Mouse (Mus musculus): ENCODE data around the gene Ykt6. TPM values are rescaled to one million over a fixed set of nuclear protein-coding genes. Genes with fewer than 3 reads are reported as not detected.

Ykt6 gene
- polyA plus RNA-seq, 1 experiment from 2014 or later: 61.8 TPM

GRCm38 (mm10) chr11:5965865-5966264, 10.4 kb downstream of the Ykt6 start:
- H3K36me3 ChIP-seq (ENCODE audit: insufficient read depth, low read length): peaks cover 69% of the 10 kb centered on the region
- no peak overlapping the region for H3K4me2 ChIP-seq (replicated peaks; ENCODE audit: low read depth, low read length)
- ATAC-seq (ENCODE audit: low FRiP score, low TSS enrichment): no peak
- no peaks in the 10 kb centered on the region for H3K27me3 ChIP-seq (ENCODE audit: insufficient read depth, low read length)
- H3K27ac ChIP-seq (ENCODE audit: low read length): no peak overlapping the region
- 87% methylated on average over 11 of the region's 11 CpGs for WGBS
- no peaks in the 10 kb centered on the region for H3K4me1 ChIP-seq (ENCODE audit: insufficient read depth, low read length)
- H3K9me3 ChIP-seq (ENCODE audit: low read length): no peaks in the 10 kb centered on the region
- no peak overlapping the region for H3K9ac ChIP-seq (replicated peaks; ENCODE audit: low read length)
- no peak overlapping the region for H3K4me3 ChIP-seq (ENCODE audit: low read length)

- peaks cover 60% of the 10 kb centered on the region for H3K36me3 ChIP-seq (ENCODE audit: insufficient read depth, low read length)
Measured at GRCm38 (mm10) chr11:5966751-5967150, 11.3 kb downstream of the Ykt6 start.

GRCm38 (mm10) chr11:5968223-5968622, 12.7 kb downstream of the Ykt6 start:
- Histone ChIP-seq H3K4me2 (replicated peaks; ENCODE audit: low read depth, low read length) (no peak overlapping the region), H3K4me1 (ENCODE audit: insufficient read depth, low read length) (peaks cover 9% of the 10 kb centered on the region), H3K27ac (ENCODE audit: low read length) (peak overlapping the region; percentile 55; the same call in 1 of the 2 replicates), H3K36me3 (ENCODE audit: insufficient read depth, low read length) (peaks cover 52% of the 10 kb centered on the region), H3K9me3 (ENCODE audit: low read length) (no peaks in the 10 kb centered on the region), H3K9ac (replicated peaks; ENCODE audit: low read length) (no peak overlapping the region), H3K4me3 (ENCODE audit: low read length) (no peak overlapping the region), H3K27me3 (ENCODE audit: insufficient read depth, low read length) (no peaks in the 10 kb centered on the region)
- 57% methylated on average over 6 of the region's 6 CpGs for WGBS
- ATAC-seq (ENCODE audit: low FRiP score, low TSS enrichment): peak; percentile 25; the same call in 1 of the 2 replicates

More at GRCm38 (mm10) chr11:5966751-5967150, 11.3 kb downstream of the Ykt6 start:
- Histone ChIP-seq H3K9ac (replicated peaks; ENCODE audit: low read length) (no peak overlapping the region), H3K27me3 (ENCODE audit: insufficient read depth, low read length) (no peaks in the 10 kb centered on the region), H3K9me3 (ENCODE audit: low read length) (no peaks in the 10 kb centered on the region), H3K27ac (ENCODE audit: low read length) (no peak overlapping the region), H3K4me1 (ENCODE audit: insufficient read depth, low read length) (no peaks in the 10 kb centered on the region), H3K4me3 (ENCODE audit: low read length) (no peak overlapping the region), H3K4me2 (replicated peaks; ENCODE audit: low read depth, low read length) (no peak overlapping the region)
- ATAC-seq (ENCODE audit: low FRiP score, low TSS enrichment): no peak
- 86% methylated on average over 3 of the region's 3 CpGs for WGBS

- 46% methylated on average over 7 of the region's 7 CpGs for WGBS
- no peak overlapping the region for H3K9ac ChIP-seq (replicated peaks; ENCODE audit: low read length)
- no peak overlapping the region for H3K4me3 ChIP-seq (ENCODE audit: low read length)
- no peak overlapping the region for H3K4me2 ChIP-seq (replicated peaks; ENCODE audit: low read depth, low read length)
- H3K4me1 ChIP-seq (ENCODE audit: insufficient read depth, low read length): peaks cover 9% of the 10 kb centered on the region
- H3K27ac ChIP-seq (ENCODE audit: low read length): no peak overlapping the region
- no peak for ATAC-seq (ENCODE audit: low FRiP score, low TSS enrichment)
- H3K36me3 ChIP-seq (ENCODE audit: insufficient read depth, low read length): peaks cover 22% of the 10 kb centered on the region
- no peaks in the 10 kb centered on the region for H3K9me3 ChIP-seq (ENCODE audit: low read length)
- no peaks in the 10 kb centered on the region for H3K27me3 ChIP-seq (ENCODE audit: insufficient read depth, low read length)
Measured at GRCm38 (mm10) chr11:5971202-5971601, 15.7 kb downstream of the Ykt6 start.

- no peak overlapping the region for H3K27ac ChIP-seq (ENCODE audit: low read length)
- H3K4me3 ChIP-seq (ENCODE audit: low read length): no peak overlapping the region
- no peak overlapping the region for H3K4me2 ChIP-seq (replicated peaks; ENCODE audit: low read depth, low read length)
- no peak overlapping the region for H3K9ac ChIP-seq (replicated peaks; ENCODE audit: low read length)
- ATAC-seq (ENCODE audit: low FRiP score, low TSS enrichment): no peak
- H3K27me3 ChIP-seq (ENCODE audit: insufficient read depth, low read length): no peaks in the 10 kb centered on the region
- 34% methylated on average over 7 of the region's 7 CpGs for WGBS
- H3K36me3 ChIP-seq (ENCODE audit: insufficient read depth, low read length): peaks cover 12% of the 10 kb centered on the region; the same call in 1 of the 2 replicates
- H3K4me1 ChIP-seq (ENCODE audit: insufficient read depth, low read length): peaks cover 15% of the 10 kb centered on the region
- no peaks in the 10 kb centered on the region for H3K9me3 ChIP-seq (ENCODE audit: low read length)
Measured at GRCm38 (mm10) chr11:5973151-5973550, 17.7 kb downstream of the Ykt6 start.

GRCm38 (mm10) chr11:5974053-5974452, 18.6 kb downstream of the Ykt6 start:
- 71% methylated on average over 6 of the region's 6 CpGs for WGBS
- ATAC-seq (ENCODE audit: low FRiP score, low TSS enrichment): no peak
- no peak overlapping the region for H3K4me3 ChIP-seq (ENCODE audit: low read length)
- no peaks in the 10 kb centered on the region for H3K27me3 ChIP-seq (ENCODE audit: insufficient read depth, low read length)
- no peak overlapping the region for H3K4me2 ChIP-seq (replicated peaks; ENCODE audit: low read depth, low read length)
- peaks cover 15% of the 10 kb centered on the region for H3K4me1 ChIP-seq (ENCODE audit: insufficient read depth, low read length)
- no peak overlapping the region for H3K27ac ChIP-seq (ENCODE audit: low read length)
- H3K9ac ChIP-seq (replicated peaks; ENCODE audit: low read length): no peak overlapping the region
- no peaks in the 10 kb centered on the region for H3K9me3 ChIP-seq (ENCODE audit: low read length)
- peaks cover 9% of the 10 kb centered on the region; the same call in 1 of the 2 replicates for H3K36me3 ChIP-seq (ENCODE audit: insufficient read depth, low read length)

- 57% methylated on average over 2 of the region's 2 CpGs for WGBS
- H3K9ac ChIP-seq (replicated peaks; ENCODE audit: low read length): no peak overlapping the region
- no peak overlapping the region for H3K4me3 ChIP-seq (ENCODE audit: low read length)
- no peak for ATAC-seq (ENCODE audit: low FRiP score, low TSS enrichment)
- no peak overlapping the region for H3K27ac ChIP-seq (ENCODE audit: low read length)
- peaks cover 15% of the 10 kb centered on the region for H3K4me1 ChIP-seq (ENCODE audit: insufficient read depth, low read length)
- no peaks in the 10 kb centered on the region for H3K9me3 ChIP-seq (ENCODE audit: low read length)
- H3K36me3 ChIP-seq (ENCODE audit: insufficient read depth, low read length): peaks cover 5% of the 10 kb centered on the region; the same call in 1 of the 2 replicates
- no peaks in the 10 kb centered on the region for H3K27me3 ChIP-seq (ENCODE audit: insufficient read depth, low read length)
- H3K4me2 ChIP-seq (replicated peaks; ENCODE audit: low read depth, low read length): no peak overlapping the region
Measured at GRCm38 (mm10) chr11:5975068-5975467, 19.6 kb downstream of the Ykt6 start.

GRCm38 (mm10) chr11:5976106-5976505, 20.6 kb downstream of the Ykt6 start:
- Histone ChIP-seq H3K36me3 (ENCODE audit: insufficient read depth, low read length) (peaks cover 5% of the 10 kb centered on the region; the same call in 1 of the 2 replicates), H3K4me1 (ENCODE audit: insufficient read depth, low read length) (peaks cover 15% of the 10 kb centered on the region), H3K9me3 (ENCODE audit: low read length) (no peaks in the 10 kb centered on the region), H3K27ac (ENCODE audit: low read length) (no peak overlapping the region), H3K4me2 (replicated peaks; ENCODE audit: low read depth, low read length) (no peak overlapping the region), H3K27me3 (ENCODE audit: insufficient read depth, low read length) (no peaks in the 10 kb centered on the region), H3K4me3 (ENCODE audit: low read length) (no peak overlapping the region), H3K9ac (replicated peaks; ENCODE audit: low read length) (no peak overlapping the region)
- peak; percentile 66 for ATAC-seq (ENCODE audit: low FRiP score, low TSS enrichment)
- 8% methylated on average over 9 of the region's 9 CpGs for WGBS

GRCm38 (mm10) chr11:5979088-5979487, 23.6 kb downstream of the Ykt6 start:
- 74% methylated on average over 7 of the region's 7 CpGs for WGBS
- ATAC-seq (ENCODE audit: low FRiP score, low TSS enrichment): no peak
- no peaks in the 10 kb centered on the region for H3K27me3 ChIP-seq (ENCODE audit: insufficient read depth, low read length)

GRCm38 (mm10) chr11:5980108-5980507, 24.6 kb downstream of the Ykt6 start:
- peaks cover 5% of the 10 kb centered on the region; the same call in 1 of the 2 replicates for H3K4me1 ChIP-seq (ENCODE audit: insufficient read depth, low read length)
- H3K9ac ChIP-seq (replicated peaks; ENCODE audit: low read length): no peak overlapping the region
- 79% methylated on average over 2 of the region's 2 CpGs for WGBS
- no peaks in the 10 kb centered on the region for H3K36me3 ChIP-seq (ENCODE audit: insufficient read depth, low read length)
- H3K27ac ChIP-seq (ENCODE audit: low read length): no peak overlapping the region
- ATAC-seq (ENCODE audit: low FRiP score, low TSS enrichment): no peak
- no peaks in the 10 kb centered on the region for H3K27me3 ChIP-seq (ENCODE audit: insufficient read depth, low read length)
- H3K4me3 ChIP-seq (ENCODE audit: low read length): no peak overlapping the region
- H3K4me2 ChIP-seq (replicated peaks; ENCODE audit: low read depth, low read length): no peak overlapping the region
- no peaks in the 10 kb centered on the region for H3K9me3 ChIP-seq (ENCODE audit: low read length)

More at GRCm38 (mm10) chr11:5979088-5979487, 23.6 kb downstream of the Ykt6 start:
- Histone ChIP-seq H3K4me1 (ENCODE audit: insufficient read depth, low read length) (peaks cover 5% of the 10 kb centered on the region; the same call in 1 of the 2 replicates), H3K27ac (ENCODE audit: low read length) (no peak overlapping the region), H3K9ac (replicated peaks; ENCODE audit: low read length) (no peak overlapping the region), H3K36me3 (ENCODE audit: insufficient read depth, low read length) (no peaks in the 10 kb centered on the region), H3K9me3 (ENCODE audit: low read length) (no peaks in the 10 kb centered on the region), H3K4me3 (ENCODE audit: low read length) (no peak overlapping the region), H3K4me2 (replicated peaks; ENCODE audit: low read depth, low read length) (no peak overlapping the region)

Measured in kidney, embryonic 16.5 days (tissue).